Mouse (Mus musculus) forebrain, postnatal 0 days (tissue): ENCODE measurements around the gene Kctd11. TPM values are rescaled to one million over a fixed set of nuclear protein-coding genes. Genes with fewer than 3 reads are reported as not detected.

Experiments
- ATAC-seq: fragments of 200-750 bp; cut with Nextera tagmentation; 2 replicates; pipeline ENCODE4 v1.8.0; 2017; ENCODE audit warnings: mild to moderate bottlenecking, moderate library complexity
- DNase-seq: peaks from one replicate; pipeline ENCODE4 v3.0.0-alpha.2; 2015
- H3K27ac ChIP-seq: fragments of 300-500 bp; sonication (generic); 2 replicates; pipeline ENCODE4 v1.5.1; 2014; ENCODE audit warnings: low read depth, mild to moderate bottlenecking, antibody characterized with exemption, low read length, moderate library complexity, mixed read lengths
- H3K27me3 ChIP-seq: fragments of 300-500 bp; sonication (generic); 2 replicates; pipeline ENCODE4 v1.6.1; 2014; ENCODE audit warnings: mild to moderate bottlenecking, low read length, mixed read lengths; ENCODE audit not compliant: insufficient read depth
- H3K36me3 ChIP-seq: fragments of 300-500 bp; sonication (generic); 2 replicates; pipeline ENCODE4 v1.6.1; 2014; ENCODE audit warnings: mild to moderate bottlenecking, moderate library complexity; ENCODE audit not compliant: insufficient read depth
- H3K4me1 ChIP-seq: fragments of 300-500 bp; sonication (generic); 2 replicates; pipeline ENCODE4 v1.6.1; 2014; ENCODE audit warnings: antibody characterized with exemption; ENCODE audit not compliant: insufficient read depth
- H3K4me2 ChIP-seq: fragments of 300-500 bp; sonication (generic); 2 replicates; pipeline ENCODE4 v1.6.1; 2014; ENCODE audit warnings: low read depth, mild to moderate bottlenecking, moderate library complexity
- H3K4me3 ChIP-seq: fragments of 300-500 bp; sonication (generic); 2 replicates; pipeline ENCODE4 v1.5.1; 2014; ENCODE audit warnings: low read depth, low read length, mixed read lengths
- H3K9ac ChIP-seq: fragments of 300-500 bp; sonication (generic); 2 replicates; pipeline ENCODE4 v1.6.1; 2014; ENCODE audit warnings: mild to moderate bottlenecking
- H3K9me3 ChIP-seq: fragments of 300-500 bp; sonication (generic); 2 replicates; pipeline ENCODE4 v1.6.1; 2016; ENCODE audit warnings: low read length
- CTCF ChIP-seq: sonication (generic); IDR thresholded peaks from 2 replicates; pipeline ENCODE4 v1.5.1; 2016; ENCODE audit warnings: antibody characterized with exemption, control low read depth, low read depth
- WGBS: fragments of 180-500 bp; shearing (Covaris S2); extraction: QIAGEN DNeasy Blood & Tissue Kit; methylation state at CpG from one replicate; pipeline ENCODE4 v1.1.7; 2014; 5-methylcytosine and 5-hydroxymethylcytosine counted together
- polyA plus RNA-seq: library from polyadenylated mRNA; unstranded; fragments of >200 nt; fragmentation: Nextera tagmentation; extraction: Ambion mirVana; gene quantifications from 2 replicates; pipeline ENCODE4 v1.2.1, GENCODE M21; 2015
- total RNA-seq: library from RNA; depleted of rRNA; stranded (reverse); fragments of >200 nt; gene quantifications from 2 replicates; pipeline ENCODE4 v1.2.3, GENCODE M21; 2014

Kctd11 gene
- total and polyA plus RNA-seq, 2 experiments from 2014 or later, result 0.88 to 1.0 TPM

GRCm38 (mm10) chr11:69880506-69880852 is 727 bp downstream of the Kctd11 start:
- Histone ChIP-seq H3K9me3 (no peaks in the 10 kb centered on the region), H3K4me2 (peak overlapping the region; percentile 65), H3K36me3 (no peaks in the 10 kb centered on the region), H3K9ac (peak overlapping the region; percentile 40; the same call in 1 of the 2 replicates), H3K4me1 (peaks cover 9% of the 10 kb centered on the region; the same call in 1 of the 2 replicates), H3K27ac (peak overlapping the region; percentile 40; the same call in 1 of the 2 replicates), H3K27me3 (no peaks in the 10 kb centered on the region; the same call in 1 of the 2 replicates), H3K4me3 (peak overlapping the region; percentile 37)
- peak; percentile 82 for TF ChIP-seq CTCF
- DNase-seq (peak; percentile 65), ATAC-seq (peak; percentile 57)
- 2% methylated on average over 18 of the region's 18 CpGs for WGBS

- H3K9me3 ChIP-seq, result no peaks in the 10 kb centered on the region
- H3K27me3 ChIP-seq, result no peaks in the 10 kb centered on the region; the same call in 1 of the 2 replicates
- H3K4me2 ChIP-seq, result peak overlapping the region; percentile 65
- DNase-seq, result no peak
- H3K4me3 ChIP-seq, result no peak overlapping the region
- H3K36me3 ChIP-seq, result no peaks in the 10 kb centered on the region
- H3K4me1 ChIP-seq, result peaks cover 9% of the 10 kb centered on the region; the same call in 1 of the 2 replicates
- no peak for TF ChIP-seq CTCF
- ATAC-seq, result no peak
- H3K9ac ChIP-seq, result no peak overlapping the region
- no peak overlapping the region for H3K27ac ChIP-seq
- 61% methylated on average over 15 of the region's 15 CpGs for WGBS
Measured at GRCm38 (mm10) chr11:69879711-69880110, 1.5 kb downstream of the Kctd11 start.

- H3K9me3 ChIP-seq, result no peaks in the 10 kb centered on the region
- no peak overlapping the region for H3K9ac ChIP-seq
- no peak for ATAC-seq
- no peaks in the 10 kb centered on the region; the same call in 1 of the 2 replicates for H3K27me3 ChIP-seq
- no peaks in the 10 kb centered on the region for H3K36me3 ChIP-seq
- no peak for DNase-seq
- TF ChIP-seq CTCF, result no peak
- H3K4me2 ChIP-seq, result no peak overlapping the region
- no peak overlapping the region for H3K4me3 ChIP-seq
- WGBS, result 89% methylated on average over 6 of the region's 6 CpGs
- no peak overlapping the region for H3K27ac ChIP-seq
- peaks cover 9% of the 10 kb centered on the region; the same call in 1 of the 2 replicates for H3K4me1 ChIP-seq
Measured at GRCm38 (mm10) chr11:69878952-69879351, 2.3 kb downstream of the Kctd11 start.

GRCm38 (mm10) chr11:69878399-69878798 is 2.8 kb downstream of the Kctd11 start:
- DNase-seq, result no peak
- WGBS, result 87% methylated on average over 3 of the region's 3 CpGs
- no peak overlapping the region for H3K4me3 ChIP-seq

GRCm38 (mm10) chr11:69877878-69878277 is 3.3 kb downstream of the Kctd11 start, which contains the start of gene Tmem95:
Gene Tmem95, minus strand, starts transcription at chr11:69878018.
- Histone ChIP-seq H3K36me3 (no peaks in the 10 kb centered on the region), H3K27me3 (no peaks in the 10 kb centered on the region; the same call in 1 of the 2 replicates), H3K9ac (0 out of 2 replicates have a peak within 1 kb of the TSS, but pooled peaks have one; percentile 6), H3K9me3 (no peaks in the 10 kb centered on the region), H3K4me3 (no peak within 1 kb of the TSS), H3K4me1 (peaks cover 9% of the 10 kb centered on the region; the same call in 1 of the 2 replicates), H3K4me2 (peak within 1 kb of the TSS; percentile 18), H3K27ac (no peak within 1 kb of the TSS; the same call in 1 of the 2 replicates)
- ATAC-seq, result no peak
- no peak for TF ChIP-seq CTCF
- WGBS, result 83% methylated on average over 11 of the region's 11 CpGs
- no peak for DNase-seq

More at GRCm38 (mm10) chr11:69878399-69878798, 2.8 kb downstream of the Kctd11 start:
- no peak overlapping the region for H3K4me2 ChIP-seq
- TF ChIP-seq CTCF, result no peak
- H3K27me3 ChIP-seq, result no peaks in the 10 kb centered on the region; the same call in 1 of the 2 replicates
- peaks cover 9% of the 10 kb centered on the region; the same call in 1 of the 2 replicates for H3K4me1 ChIP-seq
- no peak overlapping the region for H3K27ac ChIP-seq
- no peak for ATAC-seq
- H3K36me3 ChIP-seq, result no peaks in the 10 kb centered on the region
- no peak overlapping the region for H3K9ac ChIP-seq
- no peaks in the 10 kb centered on the region for H3K9me3 ChIP-seq

DNA sequence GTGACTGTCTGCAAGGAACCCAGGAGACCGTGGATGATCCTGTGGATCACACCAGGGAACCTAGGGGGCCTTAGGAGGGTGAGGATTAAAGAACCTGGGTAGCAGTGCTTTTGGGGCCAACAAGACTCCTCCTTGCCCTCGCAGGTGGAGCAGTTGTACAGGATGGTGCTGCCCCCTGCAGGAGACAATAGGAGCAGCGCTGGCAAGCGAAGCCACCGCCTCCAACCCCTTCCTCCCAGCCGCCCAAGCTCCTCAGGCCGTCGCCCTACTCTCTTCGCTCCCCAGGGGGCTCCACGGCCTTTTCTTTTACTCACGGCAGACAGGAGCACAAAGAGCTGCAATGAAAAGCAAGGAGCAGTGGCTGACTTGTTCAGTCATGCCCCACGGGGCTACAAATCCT is 4.3 kb downstream of the Kctd11 start:
- peak; percentile 84 for ATAC-seq
- H3K4me3 ChIP-seq, result no peak overlapping the region
- no peaks in the 10 kb centered on the region for H3K9me3 ChIP-seq
- WGBS, result under 1% methylated on average over 12 of the region's 12 CpGs
- H3K27me3 ChIP-seq, result no peaks in the 10 kb centered on the region; the same call in 1 of the 2 replicates
- peaks cover 9% of the 10 kb centered on the region; the same call in 1 of the 2 replicates for H3K4me1 ChIP-seq
- DNase-seq, result peak; percentile 86
- H3K9ac ChIP-seq, result 0 out of 2 replicates have a peak overlapping the region, but pooled peaks have one; percentile 6
- TF ChIP-seq CTCF, result peak; percentile 86
- no peaks in the 10 kb centered on the region for H3K36me3 ChIP-seq
- H3K27ac ChIP-seq, result no peak overlapping the region
- H3K4me2 ChIP-seq, result peak overlapping the region; percentile 18

GRCm38 (mm10) chr11:69876186-69876585 is 5.0 kb downstream of the Kctd11 start:
- no peak for TF ChIP-seq CTCF
- Histone ChIP-seq H3K4me1 (peaks cover 7% of the 10 kb centered on the region; the same call in 1 of the 2 replicates), H3K4me2 (no peak overlapping the region), H3K36me3 (no peaks in the 10 kb centered on the region), H3K27me3 (no peaks in the 10 kb centered on the region; the same call in 1 of the 2 replicates), H3K4me3 (no peak overlapping the region), H3K9ac (no peak overlapping the region), H3K27ac (no peak overlapping the region), H3K9me3 (no peaks in the 10 kb centered on the region)
- ATAC-seq (no peak), DNase-seq (no peak)
- WGBS, result 64% methylated on average over 7 of the region's 7 CpGs
